Mouse (Mus musculus): ENCODE measurements around the gene Nptxr. TPM values are rescaled to one million over a fixed set of nuclear protein-coding genes. Genes with fewer than 3 reads are reported as not detected.

The Nptxr gene
- polyA plus RNA-seq, 1 experiment = 1.3 TPM

GRCm38 (mm10) chr15:79797096-79797495, 7.5 kb downstream of the Nptxr start:
- Histone ChIP-seq H3K36me3 (ENCODE audit: control insufficient read depth, insufficient read depth, low read length) (no peaks in the 10 kb centered on the region), H3K4me3 (ENCODE audit: low read depth, low read length) (no peak overlapping the region), H3K27ac (ENCODE audit: insufficient read depth, low read depth, low read length) (no peak overlapping the region), H3K4me1 (ENCODE audit: control insufficient read depth, insufficient read depth, insufficient read length, low read length) (no peaks in the 10 kb centered on the region), H3K27me3 (ENCODE audit: control insufficient read depth, insufficient read depth, low read length) (peaks cover 4% of the 10 kb centered on the region; the same call in 1 of the 2 replicates)
- WGBS = 83% methylated on average over 7 of the region's 7 CpGs
- TF ChIP-seq CTCF (IDR thresholded peaks at IDR 0.05; ENCODE audit: extremely low read depth, insufficient read length, insufficient replicate concordance, low read depth, low read length) = no peak
- no peak for TF ChIP-seq POLR2A (IDR thresholded peaks at IDR 0.05; ENCODE audit: low read depth, low read length)

- H3K4me1 ChIP-seq (ENCODE audit: control insufficient read depth, insufficient read depth, insufficient read length, low read length) = no peaks in the 10 kb centered on the region
- no peak overlapping the region for H3K27ac ChIP-seq (ENCODE audit: insufficient read depth, low read depth, low read length)
- 75% methylated on average over 12 of the region's 12 CpGs for WGBS
- no peaks in the 10 kb centered on the region for H3K27me3 ChIP-seq (ENCODE audit: control insufficient read depth, insufficient read depth, low read length)
- no peak overlapping the region for H3K4me3 ChIP-seq (ENCODE audit: low read depth, low read length)
- no peaks in the 10 kb centered on the region for H3K36me3 ChIP-seq (ENCODE audit: control insufficient read depth, insufficient read depth, low read length)
- TF ChIP-seq CTCF (IDR thresholded peaks at IDR 0.05; ENCODE audit: extremely low read depth, insufficient read length, insufficient replicate concordance, low read depth, low read length) (no peak), POLR2A (IDR thresholded peaks at IDR 0.05; ENCODE audit: low read depth, low read length) (no peak)
These were observed 8.3 kb downstream of the Nptxr start for GRCm38 (mm10) chr15:79796256-79796655.

- no peak overlapping the region for H3K4me3 ChIP-seq (ENCODE audit: low read depth, low read length)
- H3K4me1 ChIP-seq (ENCODE audit: control insufficient read depth, insufficient read depth, insufficient read length, low read length) = no peaks in the 10 kb centered on the region
- TF ChIP-seq CTCF (IDR thresholded peaks at IDR 0.05; ENCODE audit: extremely low read depth, insufficient read length, insufficient replicate concordance, low read depth, low read length) (no peak), POLR2A (IDR thresholded peaks at IDR 0.05; ENCODE audit: low read depth, low read length) (no peak)
- no peaks in the 10 kb centered on the region for H3K27me3 ChIP-seq (ENCODE audit: control insufficient read depth, insufficient read depth, low read length)
- H3K27ac ChIP-seq (ENCODE audit: insufficient read depth, low read depth, low read length) = no peak overlapping the region
- 20% methylated on average over 20 of the region's 20 CpGs for WGBS
- no peaks in the 10 kb centered on the region for H3K36me3 ChIP-seq (ENCODE audit: control insufficient read depth, insufficient read depth, low read length)
These were observed 10.4 kb downstream of the Nptxr start for GRCm38 (mm10) chr15:79794173-79794572.

GRCm38 (mm10) chr15:79793076-79793475, 11.5 kb downstream of the Nptxr start:
- WGBS = 85% methylated on average over 9 of the region's 9 CpGs
- Histone ChIP-seq H3K4me1 (ENCODE audit: control insufficient read depth, insufficient read depth, insufficient read length, low read length) (no peaks in the 10 kb centered on the region), H3K4me3 (ENCODE audit: low read depth, low read length) (no peak overlapping the region), H3K27me3 (ENCODE audit: control insufficient read depth, insufficient read depth, low read length) (no peaks in the 10 kb centered on the region), H3K27ac (ENCODE audit: insufficient read depth, low read depth, low read length) (no peak overlapping the region), H3K36me3 (ENCODE audit: control insufficient read depth, insufficient read depth, low read length) (no peaks in the 10 kb centered on the region)
- TF ChIP-seq CTCF (IDR thresholded peaks at IDR 0.05; ENCODE audit: extremely low read depth, insufficient read length, insufficient replicate concordance, low read depth, low read length) = no peak
- no peak for TF ChIP-seq POLR2A (IDR thresholded peaks at IDR 0.05; ENCODE audit: low read depth, low read length)

GRCm38 (mm10) chr15:79792455-79792854, 12.1 kb downstream of the Nptxr start:
- Histone ChIP-seq H3K27me3 (ENCODE audit: control insufficient read depth, insufficient read depth, low read length) (no peaks in the 10 kb centered on the region), H3K36me3 (ENCODE audit: control insufficient read depth, insufficient read depth, low read length) (no peaks in the 10 kb centered on the region), H3K4me3 (ENCODE audit: low read depth, low read length) (no peak overlapping the region), H3K27ac (ENCODE audit: insufficient read depth, low read depth, low read length) (no peak overlapping the region), H3K4me1 (ENCODE audit: control insufficient read depth, insufficient read depth, insufficient read length, low read length) (no peaks in the 10 kb centered on the region)
- no peak for TF ChIP-seq POLR2A (IDR thresholded peaks at IDR 0.05; ENCODE audit: low read depth, low read length)
- no peak for TF ChIP-seq CTCF (IDR thresholded peaks at IDR 0.05; ENCODE audit: extremely low read depth, insufficient read length, insufficient replicate concordance, low read depth, low read length)
- 33% methylated on average over 19 of the region's 19 CpGs for WGBS

- H3K36me3 ChIP-seq (ENCODE audit: control insufficient read depth, insufficient read depth, low read length) = no peaks in the 10 kb centered on the region
- no peaks in the 10 kb centered on the region for H3K4me1 ChIP-seq (ENCODE audit: control insufficient read depth, insufficient read depth, insufficient read length, low read length)
- H3K4me3 ChIP-seq (ENCODE audit: low read depth, low read length) = no peak overlapping the region
- no peak for TF ChIP-seq POLR2A (IDR thresholded peaks at IDR 0.05; ENCODE audit: low read depth, low read length)
- no peak for TF ChIP-seq CTCF (IDR thresholded peaks at IDR 0.05; ENCODE audit: extremely low read depth, insufficient read length, insufficient replicate concordance, low read depth, low read length)
- H3K27me3 ChIP-seq (ENCODE audit: control insufficient read depth, insufficient read depth, low read length) = no peaks in the 10 kb centered on the region
- WGBS = 5% methylated on average over 12 of the region's 12 CpGs
- no peak overlapping the region for H3K27ac ChIP-seq (ENCODE audit: insufficient read depth, low read depth, low read length)
These were observed 13.1 kb downstream of the Nptxr start for GRCm38 (mm10) chr15:79791502-79791901.

- Histone ChIP-seq H3K36me3 (ENCODE audit: control insufficient read depth, insufficient read depth, low read length) (no peaks in the 10 kb centered on the region), H3K4me1 (ENCODE audit: control insufficient read depth, insufficient read depth, insufficient read length, low read length) (no peaks in the 10 kb centered on the region), H3K4me3 (ENCODE audit: low read depth, low read length) (no peak overlapping the region), H3K27ac (ENCODE audit: insufficient read depth, low read depth, low read length) (no peak overlapping the region), H3K27me3 (ENCODE audit: control insufficient read depth, insufficient read depth, low read length) (no peaks in the 10 kb centered on the region)
- TF ChIP-seq POLR2A (IDR thresholded peaks at IDR 0.05; ENCODE audit: low read depth, low read length) = no peak
- no peak for TF ChIP-seq CTCF (IDR thresholded peaks at IDR 0.05; ENCODE audit: extremely low read depth, insufficient read length, insufficient replicate concordance, low read depth, low read length)
- WGBS = 81% methylated on average over 6 of the region's 6 CpGs
These were observed 13.7 kb downstream of the Nptxr start for GRCm38 (mm10) chr15:79790905-79791304.
